Mouse (Mus musculus): ENCODE measurements around the gene Alpl. TPM values are rescaled to one million over a fixed set of nuclear protein-coding genes. Genes with fewer than 3 reads are reported as not detected.

The Alpl gene
- polyA plus RNA-seq, 1 experiment: not detected

- Histone ChIP-seq H3K9me3 (no peaks in the 10 kb centered on the region), H3K27me3 (replicated peaks) (peaks cover 56% of the 10 kb centered on the region), H3K4me1 (no peaks in the 10 kb centered on the region), H3K36me3 (replicated peaks; ENCODE audit: low read length) (no peaks in the 10 kb centered on the region), H3K4me3 (replicated peaks) (no peak overlapping the region)
- no peak for TF ChIP-seq GATA1 (IDR thresholded peaks at IDR 0.05; ENCODE audit: borderline replicate concordance, low read length)
- TF ChIP-seq FLI1 (IDR thresholded peaks at IDR 0.05; ENCODE audit: low read length): no peak
Observed at GRCm38 (mm10) chr4:137765554-137765971, 30.6 kb downstream of the Alpl start.

GRCm38 (mm10) chr4:137764621-137765020, 31.6 kb downstream of the Alpl start:
- TF ChIP-seq GATA1 (IDR thresholded peaks at IDR 0.05; ENCODE audit: borderline replicate concordance, low read length): no peak
- no peak overlapping the region for H3K4me3 ChIP-seq (replicated peaks)
- H3K4me1 ChIP-seq: no peaks in the 10 kb centered on the region
- H3K9me3 ChIP-seq: no peaks in the 10 kb centered on the region
- H3K36me3 ChIP-seq (replicated peaks; ENCODE audit: low read length): no peaks in the 10 kb centered on the region
- peaks cover 48% of the 10 kb centered on the region for H3K27me3 ChIP-seq (replicated peaks)

GRCm38 (mm10) chr4:137763920-137764495, 32.2 kb downstream of the Alpl start:
- H3K27me3 ChIP-seq (replicated peaks): peaks cover 44% of the 10 kb centered on the region
- no peaks in the 10 kb centered on the region for H3K9me3 ChIP-seq
- H3K4me3 ChIP-seq (replicated peaks): no peak overlapping the region
- no peaks in the 10 kb centered on the region for H3K4me1 ChIP-seq
- TF ChIP-seq FLI1 (IDR thresholded peaks at IDR 0.05; ENCODE audit: low read length) (no peak), GATA1 (IDR thresholded peaks at IDR 0.05; ENCODE audit: borderline replicate concordance, low read length) (no peak)
- no peaks in the 10 kb centered on the region for H3K36me3 ChIP-seq (replicated peaks; ENCODE audit: low read length)

- Histone ChIP-seq H3K36me3 (replicated peaks; ENCODE audit: low read length) (no peaks in the 10 kb centered on the region), H3K27me3 (replicated peaks) (peaks cover 40% of the 10 kb centered on the region), H3K4me3 (replicated peaks) (no peak overlapping the region), H3K9me3 (no peaks in the 10 kb centered on the region), H3K4me1 (no peaks in the 10 kb centered on the region)
- TF ChIP-seq GATA1 (IDR thresholded peaks at IDR 0.05; ENCODE audit: borderline replicate concordance, low read length) (no peak), FLI1 (IDR thresholded peaks at IDR 0.05; ENCODE audit: low read length) (no peak)
Observed at GRCm38 (mm10) chr4:137762886-137763285, 33.3 kb downstream of the Alpl start.

GRCm38 (mm10) chr4:137754446-137754845, 41.7 kb downstream of the Alpl start:
- H3K9me3 ChIP-seq: no peaks in the 10 kb centered on the region
- H3K27me3 ChIP-seq (replicated peaks): peaks cover 71% of the 10 kb centered on the region
- H3K36me3 ChIP-seq (replicated peaks; ENCODE audit: low read length): no peaks in the 10 kb centered on the region
- no peaks in the 10 kb centered on the region for H3K4me1 ChIP-seq
- no peak for TF ChIP-seq FLI1 (IDR thresholded peaks at IDR 0.05; ENCODE audit: low read length)
- TF ChIP-seq GATA1 (IDR thresholded peaks at IDR 0.05; ENCODE audit: borderline replicate concordance, low read length): no peak
- H3K4me3 ChIP-seq (replicated peaks): no peak overlapping the region

GRCm38 (mm10) chr4:137753199-137753598, 43.0 kb downstream of the Alpl start:
- Histone ChIP-seq H3K36me3 (replicated peaks; ENCODE audit: low read length) (no peaks in the 10 kb centered on the region), H3K4me3 (replicated peaks) (no peak overlapping the region), H3K9me3 (no peaks in the 10 kb centered on the region), H3K27me3 (replicated peaks) (peaks cover 79% of the 10 kb centered on the region), H3K4me1 (no peaks in the 10 kb centered on the region)
- TF ChIP-seq GATA1 (IDR thresholded peaks at IDR 0.05; ENCODE audit: borderline replicate concordance, low read length) (no peak), FLI1 (IDR thresholded peaks at IDR 0.05; ENCODE audit: low read length) (no peak)

GRCm38 (mm10) chr4:137752471-137752870, 43.7 kb downstream of the Alpl start:
- Histone ChIP-seq H3K36me3 (replicated peaks; ENCODE audit: low read length) (no peaks in the 10 kb centered on the region), H3K9me3 (no peaks in the 10 kb centered on the region), H3K4me3 (replicated peaks) (no peak overlapping the region), H3K4me1 (no peaks in the 10 kb centered on the region), H3K27me3 (replicated peaks) (peaks cover 81% of the 10 kb centered on the region)
- no peak for TF ChIP-seq GATA1 (IDR thresholded peaks at IDR 0.05; ENCODE audit: borderline replicate concordance, low read length)
- TF ChIP-seq FLI1 (IDR thresholded peaks at IDR 0.05; ENCODE audit: low read length): no peak

GRCm38 (mm10) chr4:137751717-137752116, 44.5 kb downstream of the Alpl start:
- H3K9me3 ChIP-seq: no peaks in the 10 kb centered on the region
- H3K4me1 ChIP-seq: no peaks in the 10 kb centered on the region
- H3K4me3 ChIP-seq (replicated peaks): peak overlapping the region; percentile 23
- H3K27me3 ChIP-seq (replicated peaks): peaks cover 82% of the 10 kb centered on the region
- TF ChIP-seq FLI1 (IDR thresholded peaks at IDR 0.05; ENCODE audit: low read length) (no peak), GATA1 (IDR thresholded peaks at IDR 0.05; ENCODE audit: borderline replicate concordance, low read length) (no peak)
- no peaks in the 10 kb centered on the region for H3K36me3 ChIP-seq (replicated peaks; ENCODE audit: low read length)

- H3K4me1 ChIP-seq: no peaks in the 10 kb centered on the region
- H3K9me3 ChIP-seq: no peaks in the 10 kb centered on the region
- no peak overlapping the region for H3K4me3 ChIP-seq (replicated peaks)
- H3K27me3 ChIP-seq (replicated peaks): peaks cover 82% of the 10 kb centered on the region
- H3K36me3 ChIP-seq (replicated peaks; ENCODE audit: low read length): no peaks in the 10 kb centered on the region
- TF ChIP-seq FLI1 (IDR thresholded peaks at IDR 0.05; ENCODE audit: low read length) (no peak), GATA1 (IDR thresholded peaks at IDR 0.05; ENCODE audit: borderline replicate concordance, low read length) (no peak)
Observed at GRCm38 (mm10) chr4:137751310-137751709, 44.9 kb downstream of the Alpl start.

- H3K4me1 ChIP-seq: no peaks in the 10 kb centered on the region
- no peak overlapping the region for H3K4me3 ChIP-seq (replicated peaks)
- H3K27me3 ChIP-seq (replicated peaks): peaks cover 80% of the 10 kb centered on the region
- no peak for TF ChIP-seq FLI1 (IDR thresholded peaks at IDR 0.05; ENCODE audit: low read length)
- no peak for TF ChIP-seq GATA1 (IDR thresholded peaks at IDR 0.05; ENCODE audit: borderline replicate concordance, low read length)
- no peaks in the 10 kb centered on the region for H3K36me3 ChIP-seq (replicated peaks; ENCODE audit: low read length)
- H3K9me3 ChIP-seq: no peaks in the 10 kb centered on the region
Observed at GRCm38 (mm10) chr4:137750121-137750520, 46.1 kb downstream of the Alpl start.

- H3K9me3 ChIP-seq: no peaks in the 10 kb centered on the region
- no peaks in the 10 kb centered on the region for H3K4me1 ChIP-seq
- H3K27me3 ChIP-seq (replicated peaks): peaks cover 79% of the 10 kb centered on the region
- no peak for TF ChIP-seq GATA1 (IDR thresholded peaks at IDR 0.05; ENCODE audit: borderline replicate concordance, low read length)
- no peak for TF ChIP-seq FLI1 (IDR thresholded peaks at IDR 0.05; ENCODE audit: low read length)
- no peak overlapping the region for H3K4me3 ChIP-seq (replicated peaks)
- no peaks in the 10 kb centered on the region for H3K36me3 ChIP-seq (replicated peaks; ENCODE audit: low read length)
Observed at GRCm38 (mm10) chr4:137749680-137750079, 46.5 kb downstream of the Alpl start.

Measured in megakaryocyte, embryonic 14.5 days (primary cell).